Mouse (Mus musculus) MEL (cell line): ENCODE measurements around the gene Zp1. TPM values are rescaled to one million over a fixed set of nuclear protein-coding genes. Genes with fewer than 3 reads are reported as not detected.

Source experiments
- DNase-seq: peaks from one replicate; pipeline ENCODE4 v3.0.0; 2011; ENCODE audit warnings: low read depth, low spot score
- H3K27ac ChIP-seq: 2 replicates; pipeline ENCODE4 v1.5.1; 2012; ENCODE audit warnings: low read depth, mild to moderate bottlenecking, control low read depth, low read length, moderate library complexity; ENCODE audit not compliant: control insufficient read depth
- H3K27me3 ChIP-seq, 2 experiments: fragments of 150-350 bp in 1 of 2; sonication (generic) in 1 of 2; 2 replicates each; pipeline ENCODE4 v1.6.1; 2012; ENCODE audit warnings: low read length in 2 of 2, mild to moderate bottlenecking in 2 of 2, improper control_type of control experiment in 1 of 2, moderate library complexity in 1 of 2; ENCODE audit not compliant: insufficient read depth in 2 of 2, control insufficient read depth in 1 of 2
- H3K36me3 ChIP-seq, 2 experiments: 2 replicates each; pipeline ENCODE4 v1.6.1; 2012 to 2014; ENCODE audit warnings: low read length in 2 of 2, improper control_type of control experiment in 1 of 2, inconsistent platforms in 1 of 2, mild to moderate bottlenecking in 1 of 2; ENCODE audit not compliant: insufficient read depth in 2 of 2, control insufficient read depth in 1 of 2
- H3K4me1 ChIP-seq, 2 experiments: fragments of 150-350 bp in 1 of 2; sonication (generic) in 1 of 2; 2 replicates each; pipeline ENCODE4 v1.6.1; 2012; ENCODE audit warnings: low read length in 2 of 2, improper control_type of control experiment in 1 of 2, mild to moderate bottlenecking in 1 of 2; ENCODE audit not compliant: insufficient read depth in 2 of 2, control insufficient read depth in 1 of 2
- H3K4me3 ChIP-seq, 2 experiments: fragments of 150-350 bp in 1 of 2; sonication (generic) in 1 of 2; 2 replicates each; pipeline ENCODE4 v1.5.1; 2012; ENCODE audit warnings: low read depth in 2 of 2, low read length in 2 of 2, mild to moderate bottlenecking in 2 of 2, moderate library complexity in 2 of 2, control low read depth in 1 of 2, improper control_type of control experiment in 1 of 2; ENCODE audit not compliant: control insufficient read depth in 1 of 2, insufficient read depth in 1 of 2
- H3K79me2 ChIP-seq: 2 replicates; pipeline ENCODE4 v1.6.1; 2012; ENCODE audit warnings: mild to moderate bottlenecking, low read length, moderate library complexity; ENCODE audit not compliant: control insufficient read depth, poor library complexity, insufficient read depth
- H3K9ac ChIP-seq: 2 replicates; pipeline ENCODE4 v1.6.1; 2012; ENCODE audit warnings: low read depth, mild to moderate bottlenecking, control low read depth, low read length, moderate library complexity; ENCODE audit not compliant: control insufficient read depth, poor library complexity, severe bottlenecking
- H3K9me3 ChIP-seq: fragments of 150-350 bp; sonication (generic); replicated peaks from 2 replicates; pipeline ENCODE4 v1.6.1; 2012; ENCODE audit warnings: mild to moderate bottlenecking, low read length, improper control_type of control experiment, moderate library complexity; ENCODE audit not compliant: insufficient read depth
- BHLHE40 ChIP-seq: IDR thresholded peaks from 2 replicates; pipeline ENCODE4 v1.6.1; 2012; ENCODE audit warnings: low read depth, mild to moderate bottlenecking, inconsistent platforms, low read length, improper control_type of control experiment, borderline replicate concordance
- CHD1 ChIP-seq: IDR thresholded peaks from 2 replicates; pipeline ENCODE4 v1.6.1; 2012; ENCODE audit warnings: low read depth, mild to moderate bottlenecking, inconsistent platforms, low read length, improper control_type of control experiment
- CTCF ChIP-seq, 3 experiments: IDR thresholded peaks in 2 of 3; conservative IDR thresholded peaks in 1 of 3; 2 replicates each; pipeline ENCODE4 v1.5.1; 2011 to 2012; ENCODE audit warnings: low read length in 3 of 3, low read depth in 2 of 3, mild to moderate bottlenecking in 2 of 3, improper control_type of control experiment in 1 of 3, inconsistent platforms in 1 of 3, mixed read lengths in 1 of 3, moderate library complexity in 1 of 3; ENCODE audit not compliant: control insufficient read depth in 1 of 3, insufficient read depth in 1 of 3, poor library complexity in 1 of 3, severe bottlenecking in 1 of 3
- ELF1 ChIP-seq: IDR thresholded peaks from 2 replicates; pipeline ENCODE4 v1.6.1; 2014; ENCODE audit warnings: low read depth, mild to moderate bottlenecking, inconsistent platforms, low read length, improper control_type of control experiment, moderate library complexity
- EP300 ChIP-seq, 2 experiments: IDR thresholded peaks; 2 replicates each; pipeline ENCODE4 v1.6.1; 2011; ENCODE audit warnings: improper control_type of control experiment in 2 of 2, low read length in 2 of 2, low read depth in 1 of 2, mild to moderate bottlenecking in 1 of 2
- ETS1 ChIP-seq: IDR thresholded peaks from 2 replicates; pipeline ENCODE4 v1.6.1; 2012; ENCODE audit warnings: low read depth, mild to moderate bottlenecking, inconsistent platforms, low read length, improper control_type of control experiment, moderate library complexity
- GABPA ChIP-seq: IDR thresholded peaks from 2 replicates; pipeline ENCODE4 v1.6.1; 2012; ENCODE audit warnings: low read depth, mild to moderate bottlenecking, inconsistent platforms, low read length, improper control_type of control experiment, moderate library complexity
- GATA1 ChIP-seq: IDR thresholded peaks from 2 replicates; pipeline ENCODE4 v1.6.1; 2011; ENCODE audit warnings: low read depth, low read length, improper control_type of control experiment
- HCFC1 ChIP-seq: IDR thresholded peaks from 2 replicates; pipeline ENCODE4 v1.6.1; 2012; ENCODE audit warnings: low read depth, mild to moderate bottlenecking, inconsistent platforms, low read length, improper control_type of control experiment, moderate library complexity
- JUND ChIP-seq: IDR thresholded peaks from 2 replicates; pipeline ENCODE4 v1.6.1; 2011; ENCODE audit warnings: low read depth, mild to moderate bottlenecking, improper control_type of control experiment, low read length
- KAT2A ChIP-seq: conservative IDR thresholded peaks from 2 replicates; pipeline ENCODE4 v1.6.1; 2012; ENCODE audit warnings: low read depth, low read length, improper control_type of control experiment, inconsistent platforms
- MAZ ChIP-seq: IDR thresholded peaks from 2 replicates; pipeline ENCODE4 v1.6.1; 2012; ENCODE audit warnings: low read depth, mild to moderate bottlenecking, inconsistent platforms, low read length, improper control_type of control experiment
- MEF2A ChIP-seq: IDR thresholded peaks from 2 replicates; pipeline ENCODE4 v1.6.1; 2014; ENCODE audit warnings: low read depth, mild to moderate bottlenecking, inconsistent platforms, low read length, improper control_type of control experiment; ENCODE audit not compliant: poor library complexity, insufficient replicate concordance, severe bottlenecking; ENCODE audit errors: extremely low read depth
- MXI1 ChIP-seq: IDR thresholded peaks from 2 replicates; pipeline ENCODE4 v1.6.1; 2011; ENCODE audit warnings: mild to moderate bottlenecking, low read depth, low read length, improper control_type of control experiment
- MYC ChIP-seq: IDR thresholded peaks from 2 replicates; pipeline ENCODE4 v1.6.1; 2011; ENCODE audit warnings: low read depth, mild to moderate bottlenecking, low read length, improper control_type of control experiment, moderate library complexity
- NELFE ChIP-seq: IDR thresholded peaks from 2 replicates; pipeline ENCODE4 v1.6.1; 2011; ENCODE audit warnings: low read depth, low read length, improper control_type of control experiment
- NRF1 ChIP-seq: IDR thresholded peaks from 2 replicates; pipeline ENCODE4 v1.6.1; 2014; ENCODE audit warnings: low read depth, mild to moderate bottlenecking, inconsistent platforms, low read length, improper control_type of control experiment, moderate library complexity; ENCODE audit not compliant: poor library complexity, insufficient read depth, severe bottlenecking
- POLR2AphosphoS2 ChIP-seq: IDR thresholded peaks from 2 replicates; pipeline ENCODE4 v1.6.1; 2011; ENCODE audit warnings: low read length, improper control_type of control experiment
- POLR2AphosphoS5 ChIP-seq: IDR thresholded peaks from 2 replicates; pipeline ENCODE4 v1.6.1; 2012; ENCODE audit warnings: low read depth, borderline replicate concordance, mild to moderate bottlenecking, inconsistent platforms, low read length, moderate library complexity, mixed read lengths
- SIN3A ChIP-seq: IDR thresholded peaks from 2 replicates; pipeline ENCODE4 v1.6.1; 2012; ENCODE audit warnings: low read length, improper control_type of control experiment, inconsistent platforms
- SMC3 ChIP-seq: IDR thresholded peaks from 2 replicates; pipeline ENCODE4 v1.6.1; 2011; ENCODE audit warnings: low read depth, low read length, improper control_type of control experiment
- TAL1 ChIP-seq: IDR thresholded peaks from 2 replicates; pipeline ENCODE4 v1.6.1; 2012; ENCODE audit warnings: mild to moderate bottlenecking, inconsistent platforms, low read length, moderate library complexity, mixed read lengths
- TBP ChIP-seq: IDR thresholded peaks from 2 replicates; pipeline ENCODE4 v1.8.0; 2011; ENCODE audit warnings: low read depth, low read length, improper control_type of control experiment
- TCF12 ChIP-seq: IDR thresholded peaks from 2 replicates; pipeline ENCODE4 v1.6.1; 2014; ENCODE audit warnings: low read depth, mild to moderate bottlenecking, inconsistent platforms, low read length, improper control_type of control experiment, moderate library complexity
- UBTF ChIP-seq: IDR thresholded peaks from 2 replicates; pipeline ENCODE4 v1.6.1; 2012; ENCODE audit warnings: low read depth, mild to moderate bottlenecking, inconsistent platforms, low read length, improper control_type of control experiment, moderate library complexity, borderline replicate concordance; ENCODE audit not compliant: insufficient read depth
- USF2 ChIP-seq, 2 experiments: IDR thresholded peaks; 2 replicates each; pipeline ENCODE4 v1.6.1; 2011 to 2012; ENCODE audit warnings: improper control_type of control experiment in 2 of 2, low read length in 2 of 2, borderline replicate concordance in 1 of 2, inconsistent platforms in 1 of 2, low read depth in 1 of 2, mild to moderate bottlenecking in 1 of 2; ENCODE audit not compliant: insufficient read depth in 1 of 2
- ZC3H11A ChIP-seq: IDR thresholded peaks from 2 replicates; pipeline ENCODE4 v1.6.1; 2012; ENCODE audit warnings: low read depth, mild to moderate bottlenecking, inconsistent platforms, low read length, improper control_type of control experiment
- ZMIZ1 ChIP-seq: IDR thresholded peaks from 2 replicates; pipeline ENCODE4 v1.6.1; 2012; ENCODE audit warnings: low read depth, mild to moderate bottlenecking, inconsistent platforms, low read length, improper control_type of control experiment, moderate library complexity
- ZNF384 ChIP-seq: IDR thresholded peaks from 2 replicates; pipeline ENCODE4 v1.6.1; 2012; ENCODE audit warnings: low read depth, mild to moderate bottlenecking, inconsistent platforms, low read length, improper control_type of control experiment
- polyA plus RNA-seq, 2 experiments: library from polyadenylated mRNA; stranded (reverse) in 1 of 2; unstranded in 1 of 2; fragments of >175 nt in 1 of 2; fragments of >200 nt in 1 of 2; gene quantifications; 2 replicates each; pipeline versions ENCODE4 v1.2.1 to v1.2.4; 2012; ENCODE audit warnings: low replicate concordance in 2 of 2, low read depth in 1 of 2; ENCODE audit not compliant: insufficient read length in 2 of 2, insufficient read depth in 1 of 2, missing spikeins in 1 of 2
- total RNA-seq: library from RNA; depleted of rRNA; stranded (reverse); fragments of 300-350 nt; gene quantifications from 2 replicates; pipeline ENCODE4 v1.2.3, GENCODE M21; 2012

The Zp1 gene
- total and polyA plus RNA-seq, 3 experiments = not detected

DNA sequence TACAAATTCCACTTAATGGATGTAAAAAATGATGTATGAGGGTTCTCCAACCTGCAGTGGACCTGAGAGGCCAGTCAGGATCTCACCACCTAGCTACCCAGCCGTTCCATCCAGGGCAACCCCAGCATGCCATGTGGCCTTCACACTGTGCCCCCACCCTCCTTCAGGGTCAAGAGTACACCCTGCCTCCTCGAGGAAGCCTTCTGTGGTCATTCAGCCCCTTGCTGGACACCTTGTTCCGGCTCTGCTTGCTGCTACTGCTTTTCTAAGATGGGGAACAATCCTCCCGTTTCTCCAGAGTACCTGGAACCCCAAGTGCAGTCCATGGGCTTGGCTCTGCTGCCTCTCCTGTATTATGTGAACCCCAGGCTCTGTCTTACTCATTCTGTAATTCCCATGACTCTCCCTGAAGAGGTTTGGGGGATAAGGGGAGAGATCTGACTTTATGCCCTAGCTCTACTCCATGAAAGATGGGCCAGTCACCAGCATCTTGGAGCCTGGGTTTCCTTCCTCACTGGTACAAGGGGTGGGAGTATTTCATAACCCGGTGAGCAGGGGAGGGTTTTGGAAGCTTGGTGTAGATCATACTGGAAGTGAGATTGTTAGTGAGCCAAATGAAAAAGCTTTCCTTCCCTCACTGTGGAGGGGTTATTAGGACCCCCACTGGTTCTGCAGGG, 52.3 kb downstream of the Zp1 start:
- Histone ChIP-seq H3K27ac (no peak overlapping the region), H3K79me2 (no peaks in the 10 kb centered on the region), H3K4me1 (no peaks in the 10 kb centered on the region), H3K27me3 (peaks cover 0 to 1% of the 10 kb centered on the region in 2 experiments; a peak in 3 of 4 replicates), H3K9ac (no peak overlapping the region), H3K4me3 (no peak overlapping the region), H3K9me3 (no peaks in the 10 kb centered on the region), H3K36me3 (no peaks in the 10 kb centered on the region; a peak in 1 of 4 replicates)
- no peak for DNase-seq
- TF ChIP-seq NRF1 (no peak), GABPA (no peak), CTCF (IDR thresholded peaks at IDR 0.05 in 2 of 3, conservative IDR thresholded peaks at IDR 0.05 in 1 of 3; ENCODE audit: control insufficient read depth in 1 of 3, insufficient read depth in 1 of 3, low read depth in 2 of 3, low read length in 3 of 3, poor library complexity in 1 of 3, severe bottlenecking in 1 of 3) (no peak), KAT2A (no peak), MYC (no peak), ZMIZ1 (no peak), POLR2AphosphoS2 (no peak), MEF2A (no peak), SIN3A (no peak), UBTF (no peak), TAL1 (no peak), EP300 (IDR thresholded peaks at IDR 0.05; ENCODE audit: low read depth in 1 of 2, low read length in 2 of 2) (no peak), HCFC1 (no peak), USF2 (IDR thresholded peaks at IDR 0.05; ENCODE audit: borderline replicate concordance in 1 of 2, insufficient read depth in 1 of 2, low read depth in 1 of 2, low read length in 2 of 2) (no peak), TBP (no peak), ZC3H11A (no peak), TCF12 (no peak), GATA1 (no peak), BHLHE40 (no peak)

DNA sequence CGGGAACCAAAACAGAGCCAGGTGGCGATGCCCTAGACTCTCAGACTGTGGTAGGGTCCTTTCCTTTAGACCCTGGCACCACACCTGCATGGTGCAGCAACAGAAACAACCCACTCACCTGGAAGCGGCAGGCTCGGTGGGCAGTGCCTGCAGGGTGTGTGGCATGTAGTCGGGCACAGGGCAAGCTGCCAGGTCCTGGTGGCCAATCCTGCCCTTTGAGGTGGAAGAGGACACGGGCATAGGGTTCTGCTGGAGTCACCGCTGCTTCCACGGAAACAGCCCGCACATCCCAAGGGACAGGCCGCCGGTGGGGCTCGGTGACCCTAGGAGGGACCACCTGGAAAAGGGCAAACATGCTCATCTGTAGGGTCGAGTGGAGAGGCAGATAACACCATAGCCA, 54.1 kb downstream of the Zp1 start:
- TF ChIP-seq TCF12 (no peak), MEF2A (no peak), ETS1 (no peak), USF2 (IDR thresholded peaks at IDR 0.05; ENCODE audit: borderline replicate concordance in 1 of 2, insufficient read depth in 1 of 2, low read depth in 1 of 2, low read length in 2 of 2) (no peak), SMC3 (no peak), SIN3A (no peak), ZNF384 (no peak), JUND (no peak), GABPA (no peak), NELFE (no peak), ELF1 (no peak), MYC (no peak), MAZ (no peak), POLR2AphosphoS2 (no peak), CHD1 (no peak), TAL1 (no peak), POLR2AphosphoS5 (no peak), HCFC1 (no peak), MXI1 (no peak)
- Histone ChIP-seq H3K27ac (no peak overlapping the region), H3K36me3 (no peaks in the 10 kb centered on the region), H3K4me1 (no peaks in the 10 kb centered on the region), H3K27me3 (peaks cover 0 to 1% of the 10 kb centered on the region in 2 experiments; a peak in 3 of 4 replicates), H3K4me3 (no peak overlapping the region), H3K79me2 (no peaks in the 10 kb centered on the region), H3K9ac (no peak overlapping the region), H3K9me3 (no peaks in the 10 kb centered on the region)
- no peak for DNase-seq
